Mouse (Mus musculus): ENCODE measurements around the gene Tyrobp. TPM values are rescaled to one million over a fixed set of nuclear protein-coding genes. Genes with fewer than 3 reads are reported as not detected.

The Tyrobp gene
- polyA plus RNA-seq (2015; fragmentation: Nextera tagmentation; extraction: Ambion mirVana), result 68.8 and 91.3 TPM in 2 replicates

GRCm38 (mm10) chr7:30413596-30413995 is at the start of gene Tyrobp:
TSS of gene Tyrobp (plus strand) at chr7:30413760.

GRCm38 (mm10) chr7:30419561-30420499 is 6.3 kb downstream of the Tyrobp start, which contains the start of gene Hcst:
TSS of gene Hcst (minus strand) at chr7:30419854.

GRCm38 (mm10) chr7:30421175-30421889 is 7.8 kb downstream of the Tyrobp start, which contains the start of gene Nfkbid:
TSS of gene Nfkbid (plus strand) at chr7:30421732.

GRCm38 (mm10) chr7:30444971-30445751 is 31.6 kb downstream of the Tyrobp start, which contains the start of gene Aplp1:
TSS of gene Aplp1 (minus strand) at chr7:30445535.

GRCm38 (mm10) chr7:30457629-30458330 is 44.2 kb downstream of the Tyrobp start, which contains the start of the genes Kirrel2 and Nphs1:
TSS of gene Kirrel2 (minus strand) at chr7:30457690.
TSS of gene Nphs1 (plus strand) at chr7:30458315.

Other genes starting within 250 kb of the Tyrobp start
- gene Zfp146, start 244.0 kb upstream of the Tyrobp start, polyA plus RNA-seq (2015; fragmentation: Nextera tagmentation; extraction: Ambion mirVana), result 5.1 and 6.2 TPM in 2 replicates
- gene Cox7a1, start 229.6 kb upstream of the Tyrobp start, polyA plus RNA-seq (2015; fragmentation: Nextera tagmentation; extraction: Ambion mirVana), result 300 and 438 TPM in 2 replicates
- gene Capns1, start 214.9 kb upstream of the Tyrobp start, polyA plus RNA-seq (2015; fragmentation: Nextera tagmentation; extraction: Ambion mirVana), result 81.5 and 93.6 TPM in 2 replicates
- gene Polr2i, start 181.8 kb upstream of the Tyrobp start, polyA plus RNA-seq (2015; fragmentation: Nextera tagmentation; extraction: Ambion mirVana), result 125 and 135 TPM in 2 replicates
- 84.9 and 101 TPM in 2 replicates for gene Tbcb, start 181.5 kb upstream of the Tyrobp start, polyA plus RNA-seq (2015; fragmentation: Nextera tagmentation; extraction: Ambion mirVana)
- gene Ovol3, start 178.0 kb upstream of the Tyrobp start, polyA plus RNA-seq (2015; fragmentation: Nextera tagmentation; extraction: Ambion mirVana), result 1.5 and 1.8 TPM in 2 replicates
- gene Thap8, start 133.7 kb upstream of the Tyrobp start, polyA plus RNA-seq (2015; fragmentation: Nextera tagmentation; extraction: Ambion mirVana), result 0.44 and 0.58 TPM in 2 replicates
- gene Wdr62, start 133.3 kb upstream of the Tyrobp start, polyA plus RNA-seq (2015; fragmentation: Nextera tagmentation; extraction: Ambion mirVana), result 2.5 and 3.6 TPM in 2 replicates
- 10.4 and 11.7 TPM in 2 replicates for gene Clip3, start 122.0 kb upstream of the Tyrobp start, polyA plus RNA-seq (2015; fragmentation: Nextera tagmentation; extraction: Ambion mirVana)
- gene Alkbh6, start 105.0 kb upstream of the Tyrobp start, polyA plus RNA-seq (2015; fragmentation: Nextera tagmentation; extraction: Ambion mirVana), result 47.9 and 48.6 TPM in 2 replicates
- gene Syne4, start 99.0 kb upstream of the Tyrobp start, polyA plus RNA-seq (2015; fragmentation: Nextera tagmentation; extraction: Ambion mirVana), result 4.4 and 5.0 TPM in 2 replicates
- 1.6 TPM in 1 of 2 replicates, not detected in the other for gene E130208F15Rik, start 92.0 kb upstream of the Tyrobp start, polyA plus RNA-seq (2015; fragmentation: Nextera tagmentation; extraction: Ambion mirVana)
- 19.2 and 19.3 TPM in 2 replicates for gene Sdhaf1, start 89.9 kb upstream of the Tyrobp start, polyA plus RNA-seq (2015; fragmentation: Nextera tagmentation; extraction: Ambion mirVana)
- 1.1 TPM in 2 replicates for gene Lrfn3, start 51.0 kb upstream of the Tyrobp start, polyA plus RNA-seq (2015; fragmentation: Nextera tagmentation; extraction: Ambion mirVana)
- gene Hcst, start 6.1 kb downstream of the Tyrobp start, polyA plus RNA-seq (2015; fragmentation: Nextera tagmentation; extraction: Ambion mirVana), result 2.9 and 3.6 TPM in 2 replicates
- gene Nfkbid, start 8.0 kb downstream of the Tyrobp start, polyA plus RNA-seq (2015; fragmentation: Nextera tagmentation; extraction: Ambion mirVana), result 0.27 and 0.44 TPM in 2 replicates
- 2.2 and 2.6 TPM in 2 replicates for gene Aplp1, start 31.8 kb downstream of the Tyrobp start, polyA plus RNA-seq (2015; fragmentation: Nextera tagmentation; extraction: Ambion mirVana)
- 0.09 and 0.23 TPM in 2 replicates for gene Kirrel2, start 43.9 kb downstream of the Tyrobp start, polyA plus RNA-seq (2015; fragmentation: Nextera tagmentation; extraction: Ambion mirVana)
- gene Nphs1, start 44.6 kb downstream of the Tyrobp start, polyA plus RNA-seq (2015; fragmentation: Nextera tagmentation; extraction: Ambion mirVana), result 0.10 TPM in 1 of 2 replicates, not detected in the other
- 0.07 TPM in 1 of 2 replicates, not detected in the other for gene Prodh2, start 79.9 kb downstream of the Tyrobp start, polyA plus RNA-seq (2015; fragmentation: Nextera tagmentation; extraction: Ambion mirVana)
- 1.6 and 1.7 TPM in 2 replicates for gene Arhgap33, start 121.3 kb downstream of the Tyrobp start, polyA plus RNA-seq (2015; fragmentation: Nextera tagmentation; extraction: Ambion mirVana)
- 249 and 337 TPM in 2 replicates for gene Hspb6, start 138.4 kb downstream of the Tyrobp start, polyA plus RNA-seq (2015; fragmentation: Nextera tagmentation; extraction: Ambion mirVana)
- gene Proser3, start 138.5 kb downstream of the Tyrobp start, polyA plus RNA-seq (2015; fragmentation: Nextera tagmentation; extraction: Ambion mirVana), result 3.3 TPM in 2 replicates
- 27.5 and 27.9 TPM in 2 replicates for gene Lin37, start 146.1 kb downstream of the Tyrobp start, polyA plus RNA-seq (2015; fragmentation: Nextera tagmentation; extraction: Ambion mirVana)
- gene U2af1l4, start 149.5 kb downstream of the Tyrobp start, polyA plus RNA-seq (2015; fragmentation: Nextera tagmentation; extraction: Ambion mirVana), result 84.5 and 85.4 TPM in 2 replicates
- gene Gm49396, start 149.6 kb downstream of the Tyrobp start, polyA plus RNA-seq (2015; fragmentation: Nextera tagmentation; extraction: Ambion mirVana), result 3.2 and 3.3 TPM in 2 replicates
- 120 and 135 TPM in 2 replicates for gene Psenen, start 149.9 kb downstream of the Tyrobp start, polyA plus RNA-seq (2015; fragmentation: Nextera tagmentation; extraction: Ambion mirVana)
- gene Igflr1, start 151.7 kb downstream of the Tyrobp start, polyA plus RNA-seq (2015; fragmentation: Nextera tagmentation; extraction: Ambion mirVana), result 0.66 and 1.7 TPM in 2 replicates
- gene Kmt2b, start 175.0 kb downstream of the Tyrobp start, polyA plus RNA-seq (2015; fragmentation: Nextera tagmentation; extraction: Ambion mirVana), result 3.0 and 3.9 TPM in 2 replicates
- gene Zbtb32, start 185.1 kb downstream of the Tyrobp start, polyA plus RNA-seq (2015; fragmentation: Nextera tagmentation; extraction: Ambion mirVana), result 0.10 and 0.15 TPM in 2 replicates
- 0.39 and 0.53 TPM in 2 replicates for gene Upk1a, start 199.1 kb downstream of the Tyrobp start, polyA plus RNA-seq (2015; fragmentation: Nextera tagmentation; extraction: Ambion mirVana)
- 1,910 and 2,111 TPM in 2 replicates for gene Cox6b1, start 212.4 kb downstream of the Tyrobp start, polyA plus RNA-seq (2015; fragmentation: Nextera tagmentation; extraction: Ambion mirVana)
- not detected in 2 replicates for gene Etv2, start 222.1 kb downstream of the Tyrobp start, polyA plus RNA-seq (2015; fragmentation: Nextera tagmentation; extraction: Ambion mirVana)
- gene Rbm42, start 236.6 kb downstream of the Tyrobp start, polyA plus RNA-seq (2015; fragmentation: Nextera tagmentation; extraction: Ambion mirVana), result 65.4 and 67.4 TPM in 2 replicates